Mouse (Mus musculus): ENCODE measurements at regions not wholly inside any gene's neighbourhood (a gene's known extent, or its start where the extent isn't known, plus 50 kb on each side); places are given as distances from the start of the nearest gene placed in this dataset.

- peak; percentile 81 for TF ChIP-seq USF1 (IDR thresholded peaks at IDR 0.05; ENCODE audit: low read depth, low read length)
- TF ChIP-seq MYC (IDR thresholded peaks at IDR 0.05; ENCODE audit: low read depth, low read length), result peak; percentile 97
- no peak for TF ChIP-seq GABPA (IDR thresholded peaks at IDR 0.05; ENCODE audit: low read depth, low read length)
- TF ChIP-seq RAD21 (IDR thresholded peaks at IDR 0.05; ENCODE audit: low read depth, low read length), result no peak
- peak; percentile 60; the same call in 1 of the 2 replicates for TF ChIP-seq ZKSCAN1 (IDR thresholded peaks at IDR 0.05; ENCODE audit: low read depth, low read length)
- TF ChIP-seq MAX (IDR thresholded peaks at IDR 0.05; ENCODE audit: low read length), result peak; percentile 99
- peak; percentile 45 for TF ChIP-seq NELFE (IDR thresholded peaks at IDR 0.05; ENCODE audit: low read depth, low read length)
- TF ChIP-seq ZNF384 (IDR thresholded peaks at IDR 0.05; ENCODE audit: low read depth, low read length), result no peak; the same call in 1 of the 2 replicates
- peak; percentile 38; the same call in 1 of the 2 replicates for TF ChIP-seq MAFK (IDR thresholded peaks at IDR 0.05; ENCODE audit: borderline replicate concordance, low read depth, low read length)
- no peak for TF ChIP-seq NRF1 (IDR thresholded peaks at IDR 0.05; ENCODE audit: insufficient read depth, low read depth, low read length, poor library complexity, severe bottlenecking)
- TF ChIP-seq HCFC1 (IDR thresholded peaks at IDR 0.05; ENCODE audit: low read depth, low read length), result peak; percentile 63
- no peak for TF ChIP-seq ZMIZ1 (IDR thresholded peaks at IDR 0.05; ENCODE audit: low read depth, low read length)
- no peak for TF ChIP-seq POLR2A (IDR thresholded peaks at IDR 0.05; ENCODE audit: control insufficient read depth in 1 of 2, insufficient read depth in 1 of 2, low read depth in 1 of 2, low read length in 2 of 2, poor library complexity in 1 of 2)
- TF ChIP-seq TCF12 (IDR thresholded peaks at IDR 0.05; ENCODE audit: low read depth, low read length), result peak; percentile 93
These were observed 58.9 kb upstream of the Mbnl1 start (continued) for GRCm38 (mm10) chr3:60413749-60414148.

GRCm38 (mm10) chr3:60417001-60417400, 55.6 kb upstream of the Mbnl1 start:
- H3K9me3 ChIP-seq (replicated peaks; ENCODE audit: insufficient read depth, low read length), result no peaks in the 10 kb centered on the region
- no peaks in the 10 kb centered on the region for H3K79me2 ChIP-seq (ENCODE audit: control insufficient read depth, insufficient read depth, low read length, poor library complexity)
- H3K4me1 ChIP-seq (ENCODE audit: control insufficient read depth in 1 of 2, insufficient read depth in 2 of 2, low read length in 2 of 2), result peaks cover 31 to 59% of the 10 kb centered on the region in 2 experiments
- H3K27ac ChIP-seq (ENCODE audit: control insufficient read depth, low read depth, low read length), result peak overlapping the region; percentile 53
- H3K27me3 ChIP-seq (ENCODE audit: control insufficient read depth in 1 of 2, insufficient read depth in 2 of 2, low read length in 2 of 2), result no peaks in the 10 kb centered on the region
- H3K9ac ChIP-seq (ENCODE audit: control insufficient read depth, low read depth, low read length, poor library complexity, severe bottlenecking), result no peak overlapping the region
- DNase-seq (ENCODE audit: low read depth, low spot score), result peak; percentile 59
- H3K36me3 ChIP-seq (ENCODE audit: control insufficient read depth in 1 of 2, insufficient read depth in 2 of 2, low read length in 2 of 2), result peaks cover 0 to 52% of the 10 kb centered on the region in 2 experiments; a peak in 2 of 4 replicates
- H3K4me3 ChIP-seq (ENCODE audit: control insufficient read depth in 1 of 2, insufficient read depth in 1 of 2, low read depth in 2 of 2, low read length in 2 of 2), result 0 out of 4 replicates have a peak overlapping the region, but pooled peaks of 1 of the 2 experiments have one; percentile 5
- TF ChIP-seq UBTF (IDR thresholded peaks at IDR 0.05; ENCODE audit: borderline replicate concordance, insufficient read depth, low read depth, low read length) (no peak), ZNF384 (IDR thresholded peaks at IDR 0.05; ENCODE audit: low read depth, low read length) (peak; percentile 32; the same call in 1 of the 2 replicates), NRF1 (IDR thresholded peaks at IDR 0.05; ENCODE audit: insufficient read depth, low read depth, low read length, poor library complexity, severe bottlenecking) (no peak), GABPA (IDR thresholded peaks at IDR 0.05; ENCODE audit: low read depth, low read length) (no peak), POLR2AphosphoS5 (IDR thresholded peaks at IDR 0.05; ENCODE audit: borderline replicate concordance, low read depth, low read length) (no peak), TBP (IDR thresholded peaks at IDR 0.05; ENCODE audit: low read depth, low read length) (peak; percentile 32; the same call in 1 of the 2 replicates), SMC3 (IDR thresholded peaks at IDR 0.05; ENCODE audit: low read depth, low read length) (no peak), ZMIZ1 (IDR thresholded peaks at IDR 0.05; ENCODE audit: low read depth, low read length) (no peak), MXI1 (IDR thresholded peaks at IDR 0.05; ENCODE audit: low read depth, low read length) (0 out of 2 replicates have a peak, but pooled peaks have one; percentile 18), MYC (IDR thresholded peaks at IDR 0.05; ENCODE audit: low read depth, low read length) (0 out of 2 replicates have a peak, but pooled peaks have one; percentile 40), ETS1 (IDR thresholded peaks at IDR 0.05; ENCODE audit: low read depth, low read length) (peak; percentile 40; the same call in 1 of the 2 replicates), POLR2A (IDR thresholded peaks at IDR 0.05; ENCODE audit: control insufficient read depth in 1 of 2, insufficient read depth in 1 of 2, low read depth in 1 of 2, low read length in 2 of 2, poor library complexity in 1 of 2) (no peak), MAZ (IDR thresholded peaks at IDR 0.05; ENCODE audit: low read depth, low read length) (no peak), CHD1 (IDR thresholded peaks at IDR 0.05; ENCODE audit: low read depth, low read length) (no peak), MAX (IDR thresholded peaks at IDR 0.05; ENCODE audit: low read length) (no peak), GATA1 (IDR thresholded peaks at IDR 0.05; ENCODE audit: low read depth, low read length) (peak; percentile 63), JUND (IDR thresholded peaks at IDR 0.05; ENCODE audit: low read depth, low read length) (no peak), CTCF (IDR thresholded peaks at IDR 0.05 in 2 of 3, conservative IDR thresholded peaks at IDR 0.05 in 1 of 3; ENCODE audit: control insufficient read depth in 1 of 3, insufficient read depth in 1 of 3, low read depth in 2 of 3, low read length in 3 of 3, poor library complexity in 1 of 3, severe bottlenecking in 1 of 3) (no peak), ZC3H11A (IDR thresholded peaks at IDR 0.05; ENCODE audit: low read depth, low read length) (no peak), TCF12 (IDR thresholded peaks at IDR 0.05; ENCODE audit: low read depth, low read length) (no peak), EP300 (IDR thresholded peaks at IDR 0.05; ENCODE audit: low read depth in 1 of 2, low read length in 2 of 2) (peak; percentile 35 to 71; a peak in 3 of 4 replicates), SIN3A (IDR thresholded peaks at IDR 0.05; ENCODE audit: low read length) (peak; percentile 34), E2F4 (IDR thresholded peaks at IDR 0.05; ENCODE audit: borderline replicate concordance, low read depth, low read length) (no peak), RAD21 (IDR thresholded peaks at IDR 0.05; ENCODE audit: low read depth, low read length) (no peak), MYB (IDR thresholded peaks at IDR 0.05; ENCODE audit: low read depth, low read length) (no peak), USF2 (IDR thresholded peaks at IDR 0.05; ENCODE audit: borderline replicate concordance in 1 of 2, insufficient read depth in 1 of 2, low read depth in 1 of 2, low read length in 2 of 2) (no peak), POLR2AphosphoS2 (IDR thresholded peaks at IDR 0.05; ENCODE audit: low read length) (no peak), ELF1 (IDR thresholded peaks at IDR 0.05; ENCODE audit: low read depth, low read length) (no peak)
